Mouse (Mus musculus) liver, embryonic 15.5 days (tissue): ENCODE data around the gene Akr1e1. TPM values are rescaled to one million over a fixed set of nuclear protein-coding genes. Genes with fewer than 3 reads are reported as not detected.

Experiments
- ATAC-seq: fragments of 200-750 bp; cut with Nextera tagmentation; 2 replicates; pipeline ENCODE4 v1.8.0; 2017; ENCODE audit warnings: moderate number of reproducible peaks, mild to moderate bottlenecking, moderate library complexity; ENCODE audit not compliant: insufficient read depth
- H3K27ac ChIP-seq: fragments of 300-500 bp; sonication (generic); replicated peaks from 2 replicates; pipeline ENCODE4 v1.5.1; 2015; ENCODE audit warnings: mild to moderate bottlenecking, inconsistent platforms
- H3K27me3 ChIP-seq: fragments of 300-500 bp; sonication (generic); 2 replicates; pipeline ENCODE4 v1.6.1; 2015; ENCODE audit warnings: mild to moderate bottlenecking, inconsistent platforms
- H3K36me3 ChIP-seq: fragments of 300-500 bp; sonication (generic); replicated peaks from 2 replicates; pipeline ENCODE4 v1.6.1; 2015; ENCODE audit warnings: moderate library complexity, mild to moderate bottlenecking, inconsistent platforms
- H3K4me1 ChIP-seq: fragments of 300-500 bp; sonication (generic); replicated peaks from 2 replicates; pipeline ENCODE4 v1.6.1; 2015; ENCODE audit warnings: inconsistent platforms
- H3K4me2 ChIP-seq: fragments of 300-500 bp; sonication (generic); 2 replicates; pipeline ENCODE4 v1.6.1; 2015; ENCODE audit warnings: moderate library complexity, mild to moderate bottlenecking, inconsistent platforms
- H3K4me3 ChIP-seq: fragments of 300-500 bp; sonication (generic); replicated peaks from 2 replicates; pipeline ENCODE4 v1.5.1; 2015; ENCODE audit warnings: mild to moderate bottlenecking, inconsistent platforms
- H3K9ac ChIP-seq: fragments of 300-500 bp; sonication (generic); 2 replicates; pipeline ENCODE4 v1.6.1; 2015; ENCODE audit warnings: moderate library complexity, mild to moderate bottlenecking, inconsistent platforms
- H3K9me3 ChIP-seq: fragments of 300-500 bp; sonication (generic); replicated peaks from 2 replicates; pipeline ENCODE4 v1.6.1; 2016; ENCODE audit warnings: inconsistent platforms
- WGBS: fragments of 180-500 bp; shearing (Covaris S2); methylation state at CpG from one replicate; pipeline ENCODE4 v1.1.7; 2015; ENCODE audit warnings: mixed read lengths; ENCODE audit not compliant: insufficient replicate concordance; 5-methylcytosine and 5-hydroxymethylcytosine counted together
- polyA plus RNA-seq: library from polyadenylated mRNA; unstranded; fragments of >200 nt; fragmentation: Nextera tagmentation; extraction: Ambion mirVana; gene quantifications from 2 replicates; pipeline ENCODE4 v1.2.1, GENCODE M21; 2015

The Akr1e1 gene
- polyA plus RNA-seq, 1 experiment from 2014 or later, result 17.1 TPM

GRCm38 (mm10) chr13:4565996-4566395 lies 43.0 kb downstream of the Akr1e1 start:
- 61% methylated on average over 2 of the region's 2 CpGs for WGBS
- H3K36me3 ChIP-seq, result no peaks in the 10 kb centered on the region

DNA sequence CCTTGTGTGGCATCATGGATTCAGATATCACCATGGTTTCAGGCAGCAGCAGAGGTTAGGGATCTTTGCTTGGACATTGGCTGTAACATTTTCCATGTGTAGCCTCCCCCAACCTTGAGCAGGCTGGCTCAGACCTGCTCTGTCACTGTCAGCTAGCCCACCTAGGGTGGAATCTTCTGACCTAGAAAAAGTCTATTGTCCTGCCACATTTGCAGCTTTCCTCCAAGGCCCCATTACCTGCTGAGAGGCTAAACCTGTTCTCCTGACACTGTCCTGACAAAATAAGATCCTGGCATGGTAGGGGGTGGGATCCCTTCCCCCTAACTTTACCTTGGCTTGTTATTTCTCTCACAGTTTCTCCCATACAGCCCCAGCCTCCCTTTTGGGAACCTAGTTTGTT lies 48.5 kb downstream of the Akr1e1 start:
- Histone ChIP-seq H3K9me3 (no peaks in the 10 kb centered on the region), H3K4me1 (no peaks in the 10 kb centered on the region), H3K36me3 (no peaks in the 10 kb centered on the region), H3K9ac (no peak overlapping the region), H3K27me3 (no peaks in the 10 kb centered on the region), H3K27ac (no peak overlapping the region), H3K4me3 (no peak overlapping the region), H3K4me2 (no peak overlapping the region)
- ATAC-seq, result no peak

More at GRCm38 (mm10) chr13:4565996-4566395, 43.0 kb downstream of the Akr1e1 start:
- no peak for ATAC-seq
- Histone ChIP-seq H3K4me3 (no peak overlapping the region), H3K9me3 (no peaks in the 10 kb centered on the region), H3K27ac (no peak overlapping the region), H3K27me3 (no peaks in the 10 kb centered on the region), H3K4me1 (no peaks in the 10 kb centered on the region), H3K4me2 (no peak overlapping the region), H3K9ac (no peak overlapping the region)

- no peak overlapping the region for H3K4me3 ChIP-seq
- WGBS, result 44% methylated on average over 1 of the region's 1 CpGs
Observed at GRCm38 (mm10) chr13:4559143-4559542, 49.8 kb downstream of the Akr1e1 start.

More at GRCm38 (mm10) chr13:4559143-4559542, 49.8 kb downstream of the Akr1e1 start:
- H3K27me3 ChIP-seq, result no peaks in the 10 kb centered on the region
- no peak overlapping the region for H3K27ac ChIP-seq
- no peaks in the 10 kb centered on the region for H3K4me1 ChIP-seq
- no peak for ATAC-seq
- H3K9me3 ChIP-seq, result no peaks in the 10 kb centered on the region
- no peaks in the 10 kb centered on the region for H3K36me3 ChIP-seq
- H3K9ac ChIP-seq, result no peak overlapping the region
- no peak overlapping the region for H3K4me2 ChIP-seq

Other genes with a start within 250 kb of the Akr1e1 start
- 2.2 and 4.0 TPM in 2 replicates for gene Akr1c6, start 174.9 kb downstream of the Akr1e1 start, polyA plus RNA-seq
- 0.56 and 1.2 TPM in 2 replicates for gene Akr1c20, start 85.8 kb downstream of the Akr1e1 start, polyA plus RNA-seq
- 0.09 TPM in 1 of 2 replicates, not detected in the other for gene Akr1c21, start 35.1 kb downstream of the Akr1e1 start, polyA plus RNA-seq